Mouse (Mus musculus) thymus, adult 2 months (tissue): Measurements from ENCODE around the gene Birc6. TPM values are rescaled to one million over a fixed set of nuclear protein-coding genes. Genes with fewer than 3 reads are reported as not detected.

ENCODE experiments used
- DNase-seq: peaks from one replicate; pipeline ENCODE4 v3.0.0; 2021
- H3K27ac ChIP-seq: fragments of 200-500 bp; 2 replicates; pipeline ENCODE4 v1.5.1; 2012; ENCODE audit warnings: low read length, control low read depth; ENCODE audit not compliant: control insufficient read depth, insufficient read depth
- H3K27me3 ChIP-seq: fragments of 200-500 bp; 2 replicates; pipeline ENCODE4 v1.6.1; 2012; ENCODE audit warnings: mild to moderate bottlenecking, low read length, moderate library complexity, mixed read lengths; ENCODE audit not compliant: control insufficient read depth, insufficient read depth
- H3K36me3 ChIP-seq: fragments of 200-500 bp; 2 replicates; pipeline ENCODE4 v1.6.1; 2012; ENCODE audit warnings: mild to moderate bottlenecking, low read length, moderate library complexity; ENCODE audit not compliant: control insufficient read depth, insufficient read depth
- H3K4me1 ChIP-seq: fragments of 200-500 bp; replicated peaks from 2 replicates; pipeline ENCODE4 v1.6.1; 2012; ENCODE audit warnings: low read length; ENCODE audit not compliant: control insufficient read depth, insufficient read depth
- H3K4me3 ChIP-seq: fragments of 200-500 bp; 2 replicates; pipeline ENCODE4 v1.5.1; 2012; ENCODE audit warnings: mild to moderate bottlenecking, low read length, control low read depth, moderate library complexity; ENCODE audit not compliant: control insufficient read depth, insufficient read depth
- CTCF ChIP-seq: fragments of 200-500 bp; IDR thresholded peaks from 2 replicates; pipeline ENCODE4 v1.5.1; 2012; ENCODE audit warnings: mild to moderate bottlenecking, control low read depth, low read length, moderate library complexity, borderline replicate concordance; ENCODE audit not compliant: control insufficient read depth, poor library complexity, insufficient read depth; ENCODE audit errors: extremely low read depth
- POLR2A ChIP-seq: fragments of 200-500 bp; IDR thresholded peaks from 2 replicates; pipeline ENCODE4 v1.6.1; 2012; ENCODE audit warnings: mild to moderate bottlenecking, low read length, control low read depth, moderate library complexity; ENCODE audit not compliant: control insufficient read depth, poor library complexity, insufficient read depth; ENCODE audit errors: extremely low read depth
- WGBS: fragments of 180-500 bp; shearing (Covaris S2); methylation state at CpG from one replicate; pipeline ENCODE4 v1.1.7; 2018; 5-methylcytosine and 5-hydroxymethylcytosine counted together
- polyA plus RNA-seq: library from polyadenylated mRNA; depleted of rRNA; stranded (reverse); fragments of >200 nt; gene quantifications from 2 replicates; pipeline ENCODE4 v1.2.3, GENCODE M21; 2012; rRNA removed

The Birc6 gene
- 216 and 221 TPM in 2 replicates for polyA plus RNA-seq

GRCm38 (mm10) chr17:74527729-74528607 lies at the start of gene Birc6:
Birc6 (plus strand) TSS chr17:74528295.
- TF ChIP-seq POLR2A (peak; percentile 63), CTCF (peak; percentile 65; the same call in 1 of the 2 replicates)
- Histone ChIP-seq H3K36me3 (no peaks in the 10 kb centered on the region), H3K4me1 (peaks cover 3% of the 10 kb centered on the region), H3K4me3 (peak within 1 kb of the TSS; percentile 95), H3K27me3 (no peaks in the 10 kb centered on the region), H3K27ac (peak within 1 kb of the TSS; percentile 75)
- peak; percentile 100 for DNase-seq
- under 1% methylated on average over 71 of the region's 71 CpGs for WGBS

- DNase-seq, result no peak
- 93% methylated on average over 14 of the region's 14 CpGs for WGBS
- no peaks in the 10 kb centered on the region for H3K27me3 ChIP-seq
- no peak for TF ChIP-seq POLR2A
- no peak for TF ChIP-seq CTCF
- H3K4me1 ChIP-seq, result no peaks in the 10 kb centered on the region
- no peak overlapping the region for H3K27ac ChIP-seq
- H3K4me3 ChIP-seq, result no peak overlapping the region
- no peaks in the 10 kb centered on the region for H3K36me3 ChIP-seq
Observed at GRCm38 (mm10) chr17:74480361-74481069, 47.6 kb upstream of the Birc6 start.

GRCm38 (mm10) chr17:74489024-74489900 lies 38.8 kb upstream of the Birc6 start, which contains the start of gene Yipf4:
Yipf4 (plus strand) TSS chr17:74489493.
- WGBS, result 4% methylated on average over 58 of the region's 58 CpGs
- TF ChIP-seq CTCF (0 out of 2 replicates have a peak, but pooled peaks have one; percentile 8), POLR2A (peak; percentile 83)
- peak; percentile 95 for DNase-seq
- no peaks in the 10 kb centered on the region for H3K27me3 ChIP-seq
- peaks cover 16% of the 10 kb centered on the region for H3K36me3 ChIP-seq
- H3K4me1 ChIP-seq, result no peaks in the 10 kb centered on the region
- peak within 1 kb of the TSS; percentile 60 for H3K4me3 ChIP-seq
- peak within 1 kb of the TSS; percentile 28 for H3K27ac ChIP-seq

GRCm38 (mm10) chr17:74489901-74490220 lies 38.2 kb upstream of the Birc6 start:
- Histone ChIP-seq H3K36me3 (peaks cover 22% of the 10 kb centered on the region), H3K4me3 (peak overlapping the region; percentile 60), H3K27me3 (no peaks in the 10 kb centered on the region), H3K27ac (peak overlapping the region; percentile 14; the same call in 1 of the 2 replicates), H3K4me1 (no peaks in the 10 kb centered on the region)
- under 1% methylated on average over 12 of the region's 12 CpGs for WGBS
- no peak for DNase-seq
- no peak for TF ChIP-seq CTCF
- TF ChIP-seq POLR2A, result no peak

GRCm38 (mm10) chr17:74491565-74491964 lies 36.5 kb upstream of the Birc6 start:
- no peak overlapping the region for H3K4me3 ChIP-seq
- 90% methylated on average over 3 of the region's 3 CpGs for WGBS
- H3K4me1 ChIP-seq, result no peaks in the 10 kb centered on the region
- no peak overlapping the region for H3K27ac ChIP-seq
- H3K36me3 ChIP-seq, result peaks cover 33% of the 10 kb centered on the region
- H3K27me3 ChIP-seq, result no peaks in the 10 kb centered on the region
- TF ChIP-seq POLR2A (no peak), CTCF (no peak)
- no peak for DNase-seq

- no peak for DNase-seq
- Histone ChIP-seq H3K27ac (no peak overlapping the region), H3K4me1 (no peaks in the 10 kb centered on the region), H3K4me3 (no peak overlapping the region), H3K27me3 (no peaks in the 10 kb centered on the region), H3K36me3 (peaks cover 45% of the 10 kb centered on the region)
- TF ChIP-seq CTCF (no peak), POLR2A (no peak)
- 87% methylated on average over 4 of the region's 4 CpGs for WGBS
Observed at GRCm38 (mm10) chr17:74500204-74500603, 27.9 kb upstream of the Birc6 start.
